Mouse (Mus musculus) cortical plate, adult 2 months (tissue): ENCODE results near the gene Coq10a.

Experiments
- CTCF ChIP-seq: fragments of 200-500 bp; IDR thresholded peaks from 2 replicates; pipeline ENCODE4 v1.5.1; 2011; ENCODE audit warnings: mild to moderate bottlenecking, control low read depth, low read length; ENCODE audit not compliant: insufficient read depth; ENCODE audit errors: extremely low read depth
- POLR2A ChIP-seq: fragments of 200-500 bp; IDR thresholded peaks from 2 replicates; pipeline ENCODE4 v1.6.1; 2011; ENCODE audit warnings: mild to moderate bottlenecking, low read length, control low read depth; ENCODE audit not compliant: insufficient read depth; ENCODE audit errors: extremely low read depth

- TF ChIP-seq CTCF (no peak), POLR2A (no peak)
These were observed 32.3 kb upstream of the Coq10a start, which contains the start of gene Slc39a5 for GRCm38 (mm10) chr10:128401056-128401455.
